Mouse (Mus musculus) embryo, embryonic 9.5 days (tissue): ENCODE measurements around the gene Flt3.

Source experiments
- DNase-seq: peaks from one replicate; pipeline ENCODE4 v3.0.0-alpha.2; 2017; ENCODE audit errors: extremely low spot score

Flt3 gene

DNA sequence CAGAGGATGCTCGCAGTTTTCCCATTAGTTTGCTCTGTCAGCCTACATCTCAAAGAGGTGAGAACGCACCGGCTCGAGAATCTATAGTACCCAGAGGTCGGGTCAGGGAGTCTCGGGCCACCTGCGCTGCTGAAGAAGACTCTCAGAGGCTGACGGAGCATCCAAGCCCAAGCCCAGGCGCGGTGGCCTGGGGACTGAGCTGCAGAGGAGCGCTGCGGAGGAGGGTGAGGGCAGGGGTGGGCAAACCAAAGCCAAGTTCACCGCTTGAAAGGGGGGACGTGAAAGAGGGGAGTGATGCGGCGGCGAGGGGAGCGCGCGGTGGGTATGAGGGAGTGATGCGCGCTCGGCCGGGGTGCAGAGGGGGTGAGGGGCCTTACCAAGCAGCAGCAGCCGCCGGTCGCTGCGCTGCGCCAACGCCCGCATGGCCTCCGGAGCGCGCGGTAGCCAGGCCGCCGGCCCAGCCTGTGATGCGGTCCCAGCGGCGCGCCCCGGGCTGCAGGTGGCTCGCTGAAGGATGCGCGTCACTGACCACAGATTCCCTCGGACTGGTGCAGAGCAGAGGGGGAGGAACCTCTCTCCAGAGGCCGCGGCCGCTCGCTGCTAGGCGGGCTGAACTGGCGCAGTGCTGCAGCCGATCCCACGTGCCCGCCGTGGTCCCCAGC, at the start of gene Flt3:
Gene Flt3, minus strand, starts transcription at position 647 of the 662 bp plus-strand sequence.
- DNase-seq: peak; percentile 53

DNA sequence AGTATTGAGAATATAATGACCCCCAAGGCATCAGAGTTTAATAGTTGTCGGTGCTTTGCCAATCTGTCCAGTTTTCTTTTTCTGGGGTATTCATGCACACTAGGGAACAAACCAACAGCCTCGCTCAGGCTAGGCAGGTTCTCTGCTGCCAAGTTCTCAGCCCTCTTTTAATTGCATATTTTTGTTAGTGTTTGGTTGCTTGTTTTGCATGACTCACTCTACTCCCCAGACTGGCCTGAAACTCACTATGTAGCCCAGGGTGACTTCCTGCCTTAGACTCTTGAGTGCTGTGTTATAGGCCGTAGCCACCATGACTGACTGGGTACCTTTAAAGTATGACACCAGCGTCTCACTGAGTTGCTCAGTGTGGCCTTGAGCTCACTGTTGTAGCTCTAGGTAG, 48.6 kb upstream of the Flt3 start:
- DNase-seq: no peak

DNA sequence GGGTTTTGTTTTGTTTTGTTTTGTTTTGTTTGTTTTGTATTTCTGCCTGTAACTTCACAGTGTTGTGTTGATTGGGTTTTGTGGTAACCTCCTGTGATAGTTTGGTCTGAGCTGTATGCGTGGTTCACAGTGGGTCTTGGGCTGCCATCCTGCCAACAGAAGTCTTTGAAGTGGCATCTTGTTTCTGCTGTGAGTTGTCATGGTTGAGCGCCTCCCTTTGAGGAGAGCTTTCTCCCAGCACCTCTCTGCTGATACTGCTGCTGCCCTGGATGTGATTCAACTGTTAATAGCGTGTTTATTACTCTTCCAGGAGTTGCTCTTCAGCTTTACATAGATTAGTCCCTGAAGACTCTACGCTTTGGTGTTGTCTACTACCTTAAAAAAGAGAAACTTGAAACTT, 48.2 kb upstream of the Flt3 start:
- no peak for DNase-seq

DNA sequence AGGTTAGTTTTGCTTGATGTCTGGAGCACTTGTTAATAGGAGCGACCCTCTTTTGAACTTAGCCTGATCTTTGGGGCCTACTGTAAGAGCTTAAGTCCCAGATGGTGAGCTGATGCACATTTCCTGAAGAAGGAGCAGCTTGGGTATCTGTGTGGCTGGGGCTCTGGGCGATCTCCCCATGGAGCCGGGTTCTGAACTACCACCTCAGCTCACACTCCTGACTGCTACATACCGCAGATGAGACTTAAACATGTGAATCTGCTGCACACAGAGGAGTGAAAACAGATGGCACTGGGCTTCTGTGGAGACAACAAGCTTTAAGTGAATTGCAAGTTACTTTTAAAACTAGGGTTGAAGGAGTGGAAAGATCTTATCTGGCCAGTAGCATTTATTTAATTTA, 45.0 kb upstream of the Flt3 start:
- no peak for DNase-seq

DNA sequence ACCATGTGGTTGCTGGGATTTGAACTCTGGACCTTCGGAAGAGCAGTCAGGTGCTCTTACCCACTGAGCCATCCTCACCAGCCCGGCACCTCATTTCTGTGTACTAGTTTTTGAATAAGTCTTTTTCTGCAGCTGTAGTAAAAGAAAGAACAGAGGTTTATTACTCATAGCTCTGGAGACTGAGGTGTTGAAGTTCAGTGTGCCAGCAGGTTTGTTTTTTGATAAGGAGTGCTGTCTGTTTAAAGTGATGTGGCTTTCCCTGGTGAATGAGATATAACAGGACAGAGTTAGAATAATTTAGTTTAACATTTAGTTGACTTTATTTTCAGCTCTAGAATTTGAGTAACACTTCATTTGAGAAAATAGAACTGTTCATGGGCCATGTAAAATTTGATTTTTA, 44.5 kb upstream of the Flt3 start:
- no peak for DNase-seq

DNA sequence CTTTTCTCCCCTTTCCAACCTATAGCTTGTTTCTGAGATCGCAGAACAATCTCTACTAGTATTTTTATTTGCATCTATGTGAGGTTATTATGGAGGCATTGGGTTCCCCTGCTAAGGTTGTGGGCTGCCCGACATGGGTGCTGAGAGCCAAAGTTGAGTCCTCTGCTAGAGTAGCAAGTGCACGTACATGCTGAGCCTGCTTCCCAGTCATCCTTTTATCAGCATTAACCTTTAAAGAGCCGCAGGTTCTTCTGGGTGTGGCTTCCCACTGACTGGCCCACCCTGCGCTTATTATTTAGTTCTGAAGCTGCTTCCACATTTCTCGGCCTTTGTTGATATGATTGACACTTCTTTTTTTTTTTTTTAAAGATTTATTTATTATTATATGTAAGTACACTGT, 44.0 kb upstream of the Flt3 start:
- no peak for DNase-seq

DNA sequence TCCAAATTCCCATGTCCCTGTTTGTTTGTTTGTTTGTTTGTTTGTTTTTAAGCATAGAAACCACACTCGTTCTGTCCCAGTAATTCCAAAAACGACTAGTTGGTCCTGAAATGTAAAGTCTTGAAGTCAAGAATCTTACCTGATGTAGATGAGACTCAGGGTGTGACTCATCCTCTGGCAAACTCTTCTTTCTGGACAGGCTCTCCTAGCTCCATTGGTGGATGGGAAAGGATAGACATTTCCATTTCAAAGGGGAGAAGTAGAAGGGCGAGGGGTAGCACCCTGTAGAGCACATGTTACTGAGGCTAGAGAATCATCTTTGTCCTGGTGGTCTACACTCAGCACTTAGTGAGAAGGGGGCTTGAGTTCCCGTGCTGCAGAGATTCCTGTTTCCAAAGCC, 42.5 kb upstream of the Flt3 start:
- DNase-seq: no peak

DNA sequence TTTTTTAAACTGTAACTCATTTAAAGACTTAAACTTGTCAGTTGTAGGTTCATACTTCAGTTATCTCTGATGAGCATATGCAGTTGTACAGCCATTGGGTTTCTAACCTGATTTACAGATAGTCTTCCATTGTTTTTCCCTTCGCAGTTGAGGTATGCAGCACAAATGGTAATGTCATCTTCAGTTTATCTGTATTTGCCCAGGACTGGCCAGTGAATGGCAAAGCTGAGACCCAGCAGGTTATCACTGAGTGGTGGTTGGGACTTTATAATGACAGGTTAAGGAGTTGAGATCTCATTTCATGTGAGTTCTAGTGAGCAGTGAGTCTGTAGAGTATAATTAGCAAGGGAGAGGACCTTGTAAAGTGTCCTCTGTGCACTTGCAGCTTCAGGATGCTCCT, 41.7 kb upstream of the Flt3 start:
- DNase-seq: no peak

DNA sequence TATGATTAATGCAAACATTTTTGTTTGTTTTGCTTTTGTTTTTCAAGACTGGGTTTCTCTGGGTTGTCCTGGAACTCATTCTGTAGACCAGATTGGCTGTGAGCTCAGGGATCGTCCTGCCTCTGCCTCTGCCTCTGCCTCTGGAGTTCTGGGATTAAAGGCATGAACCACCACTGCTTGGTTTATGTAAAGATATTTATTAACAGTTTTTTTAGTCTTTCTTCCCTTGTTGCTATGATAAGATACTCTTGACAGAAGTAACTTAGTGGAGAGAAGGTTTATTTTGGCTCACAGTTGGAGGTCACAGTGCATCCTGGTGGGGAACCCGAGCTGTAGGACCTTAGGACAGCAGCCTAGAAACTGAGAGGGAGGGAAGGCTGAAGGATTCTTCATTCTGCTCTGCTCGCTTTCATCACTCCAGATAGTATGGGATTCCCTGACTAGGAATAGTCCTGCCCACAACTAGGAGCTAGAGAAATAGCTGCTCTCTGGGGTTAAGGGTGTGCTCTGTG, 40.8 kb upstream of the Flt3 start:
- DNase-seq: no peak

DNA sequence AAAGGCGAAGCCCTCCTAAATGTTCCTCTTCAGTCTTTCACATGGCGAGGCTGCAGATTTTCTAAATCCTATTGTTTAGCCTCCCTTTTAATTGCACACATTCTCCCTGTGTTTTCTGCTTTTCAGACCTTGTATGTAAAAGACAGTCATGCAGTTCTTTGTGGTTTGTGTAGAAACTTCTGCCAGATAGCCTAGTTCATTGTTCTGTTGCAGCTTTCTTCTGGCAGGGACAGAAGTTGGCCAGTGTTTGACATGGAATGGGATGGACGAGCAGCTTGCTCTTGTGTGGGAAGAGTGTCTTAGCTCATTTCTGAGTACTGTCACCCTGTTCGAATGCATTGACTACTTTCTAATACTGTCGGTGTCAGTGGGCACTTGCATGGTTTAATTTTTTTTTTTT, 36.2 kb upstream of the Flt3 start:
- DNase-seq: no peak

DNA sequence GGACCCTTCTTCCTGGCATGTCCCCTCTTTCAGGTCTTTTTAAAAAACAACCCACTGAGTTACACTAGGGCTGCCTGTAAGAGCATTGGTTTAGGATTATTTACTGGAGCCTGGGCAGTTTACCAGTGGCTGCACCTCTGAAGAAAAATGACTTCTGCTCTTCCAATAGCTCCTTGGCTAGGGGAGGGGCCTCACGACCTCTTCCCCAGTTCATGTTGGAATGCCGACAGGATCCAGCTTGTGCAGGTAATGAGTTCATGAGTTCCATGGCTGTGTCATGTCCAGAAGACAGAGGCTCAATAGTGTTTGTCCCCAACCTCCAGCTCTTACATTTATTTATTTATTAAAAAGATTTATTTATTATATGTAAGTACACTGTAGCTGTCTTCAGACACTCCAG, 35.5 kb upstream of the Flt3 start:
- no peak for DNase-seq

DNA sequence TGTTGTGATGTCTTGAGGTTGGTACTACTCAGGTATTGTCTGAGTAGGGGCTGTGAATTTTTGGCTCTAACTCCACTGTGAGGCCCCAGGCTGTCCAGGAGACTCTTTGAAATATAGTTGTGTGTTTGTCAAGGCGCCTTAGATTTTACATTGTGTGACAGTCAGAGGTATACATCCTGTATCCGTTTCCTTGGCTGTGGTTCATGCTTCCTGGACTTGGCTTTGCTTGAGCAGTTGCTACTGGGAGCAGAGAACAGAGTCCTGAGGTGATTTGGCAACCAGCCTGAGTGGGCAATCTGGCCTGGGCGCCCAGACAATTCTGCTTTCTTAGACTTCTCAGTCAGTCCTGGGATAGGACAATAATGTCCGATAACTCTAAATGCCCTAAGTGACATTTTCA, 34.9 kb upstream of the Flt3 start:
- DNase-seq: no peak

DNA sequence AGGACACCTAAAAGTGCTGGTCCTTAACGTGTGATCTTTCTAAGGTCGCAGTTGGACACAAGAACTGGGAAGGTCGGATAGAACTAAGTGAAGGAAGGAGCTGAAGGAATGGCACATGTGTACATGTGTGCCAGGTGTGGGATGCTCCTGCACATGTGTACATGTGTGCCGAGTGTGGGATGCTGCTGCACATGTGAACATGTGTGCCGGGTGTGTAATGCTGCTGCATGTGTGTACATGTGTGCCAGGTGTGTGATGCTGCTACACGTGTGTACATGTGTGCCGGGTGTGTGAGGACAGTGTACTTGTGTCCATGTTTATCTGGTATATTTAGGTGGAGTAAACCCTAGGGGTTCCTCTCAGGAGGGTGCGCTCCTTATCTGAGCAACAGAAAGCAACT, 32.6 kb upstream of the Flt3 start:
- no peak for DNase-seq

DNA sequence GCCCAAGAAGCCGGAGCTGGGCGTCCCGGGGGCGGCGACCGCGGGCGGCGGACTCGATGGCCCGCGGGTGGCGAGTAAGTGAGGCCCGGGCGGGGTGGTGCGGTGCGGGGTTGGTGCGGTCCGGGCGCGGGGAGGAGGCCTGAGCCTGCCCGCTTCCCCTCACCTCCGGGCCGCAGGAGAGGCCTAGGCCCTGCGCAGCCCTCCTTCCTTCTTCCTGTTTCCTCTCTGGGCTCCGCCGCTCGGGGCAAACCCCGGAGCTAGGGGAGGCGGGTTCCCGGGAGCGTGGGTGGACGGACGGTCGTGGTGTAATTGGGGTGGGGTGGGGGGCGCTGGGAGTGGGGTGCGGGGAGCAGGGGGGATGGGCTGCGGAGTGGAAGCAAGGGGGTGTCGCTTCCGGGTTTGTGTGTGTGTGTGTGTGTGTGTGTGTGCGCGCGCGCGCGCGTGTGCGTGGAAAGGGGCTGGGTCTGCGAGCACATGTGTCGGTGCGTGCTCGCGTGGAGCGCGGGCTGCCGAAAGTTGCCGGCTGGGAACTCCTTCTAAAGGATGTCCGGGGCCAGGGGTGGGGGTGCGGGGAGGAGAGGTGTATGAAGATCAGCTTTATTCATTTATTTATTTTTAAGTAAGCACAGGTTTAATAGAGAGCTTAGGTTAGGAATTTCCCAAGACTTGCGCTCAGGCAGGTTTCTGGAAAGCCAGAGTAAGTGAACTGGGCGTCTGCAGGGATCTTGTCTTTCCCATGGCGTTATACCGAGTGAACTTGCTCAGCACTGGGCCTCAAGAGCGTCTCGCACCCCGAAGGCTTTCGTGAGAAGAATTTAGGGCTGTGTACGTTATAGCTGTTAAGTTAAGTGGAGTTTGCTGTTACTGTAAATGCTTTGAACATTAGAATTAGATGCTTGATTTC, 30.9 kb upstream of the Flt3 start:
- peak; percentile 69 for DNase-seq

DNA sequence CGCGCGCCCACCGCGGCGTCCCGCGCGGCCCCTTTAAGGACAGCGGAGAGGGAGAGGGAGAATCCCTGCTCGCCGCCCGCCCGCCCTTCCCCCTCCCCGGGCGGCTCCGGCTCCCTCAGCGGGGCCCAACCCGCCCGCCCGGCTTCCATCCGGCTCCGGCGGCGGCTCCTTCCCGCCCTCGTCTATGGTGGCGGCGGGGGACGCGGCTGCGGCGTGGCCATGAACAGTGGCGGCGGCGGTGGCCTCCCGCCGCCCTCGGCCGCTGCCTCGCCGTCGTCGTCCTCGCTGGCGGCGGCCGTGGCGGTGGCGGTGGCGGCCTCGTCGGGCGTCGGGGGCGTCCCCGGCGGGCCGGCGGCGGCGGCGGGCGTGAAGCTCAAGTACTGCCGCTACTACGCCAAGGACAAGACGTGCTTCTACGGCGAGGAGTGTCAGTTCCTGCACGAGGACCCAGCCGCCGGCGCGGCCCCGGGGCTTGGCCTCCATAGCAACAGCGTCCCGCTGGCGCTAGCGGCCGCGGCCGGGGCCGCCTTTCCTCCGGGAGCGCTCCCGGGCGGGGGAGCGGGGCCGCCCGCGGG, 30.2 kb upstream of the Flt3 start:
- DNase-seq: no peak

DNA sequence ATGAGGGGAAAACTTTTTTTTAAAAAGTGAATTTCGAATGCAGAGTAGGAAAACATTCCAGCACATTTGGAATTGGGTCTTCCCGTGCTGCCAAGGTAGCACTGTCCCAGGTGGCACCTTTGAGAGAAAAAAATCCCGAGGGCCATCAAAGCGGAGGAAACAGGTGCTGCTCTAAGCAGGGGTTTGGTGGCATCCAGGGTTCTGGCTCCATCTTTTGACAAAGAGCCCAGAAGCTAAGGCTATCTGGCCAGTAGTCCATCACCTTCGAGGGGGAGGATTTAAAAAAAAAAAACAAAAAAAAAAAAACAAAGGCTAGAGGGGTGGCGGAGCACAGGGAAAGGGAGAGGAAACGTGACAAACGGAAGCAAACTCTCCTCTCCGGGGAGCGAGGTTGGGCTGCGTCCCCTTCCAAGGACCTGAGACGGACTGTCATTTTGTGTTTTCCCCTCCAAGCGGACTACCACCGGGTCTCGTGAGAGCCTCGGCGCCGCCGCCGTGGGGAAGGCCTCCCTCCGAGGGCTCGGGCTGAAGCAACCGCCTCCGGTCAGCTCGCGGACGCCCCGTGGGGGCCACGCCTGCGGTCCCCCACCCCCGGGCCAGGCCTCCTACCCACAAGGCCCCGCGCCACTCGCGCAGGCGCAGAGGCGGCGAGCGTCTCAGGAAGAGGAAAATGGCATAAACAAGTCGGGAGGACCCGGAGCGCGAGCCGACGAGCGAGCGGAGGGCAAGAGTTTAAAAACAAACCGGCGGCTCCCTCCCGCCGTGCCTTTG, 29.4 kb upstream of the Flt3 start, which contains the start of gene Pan3:
Gene Pan3, plus strand, starts transcription at position 627 of the 771 bp plus-strand sequence.
- peak; percentile 94 for DNase-seq

DNA sequence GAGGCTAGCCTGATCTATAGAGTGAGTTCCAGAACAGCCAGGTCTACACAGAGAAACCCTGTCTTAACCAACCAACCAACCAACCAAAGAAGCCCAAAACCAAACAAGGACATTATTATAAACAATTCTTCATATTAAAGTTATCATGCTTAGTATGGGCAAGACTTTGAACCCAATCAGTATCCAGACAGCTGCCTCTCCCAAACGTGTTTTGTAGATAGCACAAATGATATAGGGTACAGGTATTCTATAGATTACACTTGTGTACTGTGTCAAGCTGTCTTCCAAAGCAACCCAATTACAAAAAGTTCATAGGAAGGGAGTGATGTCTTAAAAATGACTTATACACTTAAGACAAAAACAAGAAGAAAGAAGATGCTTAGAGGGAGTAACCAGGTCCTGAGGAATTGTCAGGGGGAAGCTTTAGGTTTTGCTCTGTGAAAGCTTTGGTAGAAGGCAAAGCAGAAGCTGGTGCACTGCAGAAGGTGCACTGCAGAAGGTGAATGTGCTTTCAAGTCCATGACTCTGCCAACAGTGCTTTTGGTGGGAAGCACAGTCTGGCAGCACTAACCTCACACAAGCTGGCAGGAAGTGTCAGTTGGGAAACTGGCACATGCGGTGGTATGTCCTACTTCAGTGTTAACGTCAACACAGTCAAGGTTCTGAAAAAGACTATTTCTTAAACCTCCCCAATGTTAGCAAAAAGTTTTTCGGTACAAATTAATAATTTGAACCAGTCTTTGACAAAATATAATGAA, 25.9 kb upstream of the Flt3 start:
- no peak for DNase-seq

DNA sequence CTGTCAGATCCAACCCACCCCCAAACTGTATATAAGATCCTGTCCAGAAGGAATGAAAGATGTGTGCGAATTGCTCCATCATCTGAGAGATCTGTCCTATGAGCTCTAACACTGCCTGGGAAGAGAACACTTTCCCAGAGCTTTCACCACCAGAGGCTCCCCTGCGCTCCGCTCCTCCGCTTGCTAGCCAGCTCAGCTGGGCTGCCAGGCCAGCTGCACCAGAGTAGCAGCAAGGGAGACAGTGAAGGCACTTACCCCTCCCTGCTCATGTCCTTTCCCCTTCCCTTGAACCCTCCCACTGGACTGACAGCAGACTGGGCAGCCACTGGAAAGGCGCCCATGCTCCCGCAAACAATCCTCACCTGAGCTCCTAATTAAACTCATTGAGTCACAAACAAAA, 23.3 kb upstream of the Flt3 start:
- DNase-seq: no peak

DNA sequence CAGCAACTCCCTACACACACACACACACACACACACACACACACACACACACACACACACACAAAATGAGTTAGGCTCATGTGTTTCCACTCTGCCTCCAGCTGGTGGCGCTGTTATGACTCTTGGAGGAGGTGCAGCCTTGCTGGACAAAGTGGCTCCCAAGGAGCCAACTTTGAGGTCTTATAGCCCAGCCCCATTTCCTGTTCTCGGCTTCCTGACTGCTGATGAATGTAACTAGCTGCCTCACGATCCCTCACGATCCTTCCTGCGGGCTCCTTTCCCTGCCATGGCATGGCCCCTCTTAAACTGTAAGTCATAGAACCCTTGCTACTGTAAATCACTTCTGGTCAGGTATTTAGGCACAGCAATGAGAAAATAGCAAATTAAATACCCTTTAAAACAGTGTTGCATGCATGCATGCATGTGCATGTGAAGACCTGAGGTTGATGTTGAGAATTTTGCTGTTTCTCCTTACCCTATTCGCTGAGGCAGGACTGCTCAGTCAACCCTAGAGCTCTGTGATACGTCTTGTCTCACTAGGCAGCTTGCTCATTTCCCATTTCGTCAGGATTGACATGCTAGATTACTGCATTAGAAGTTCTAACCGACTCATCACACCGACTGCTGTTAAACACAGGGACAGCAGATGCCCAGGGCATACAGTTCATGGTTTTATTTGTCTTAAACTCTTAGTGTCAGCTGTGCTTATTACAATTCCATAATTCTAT, 18.3 kb upstream of the Flt3 start:
- DNase-seq: no peak

DNA sequence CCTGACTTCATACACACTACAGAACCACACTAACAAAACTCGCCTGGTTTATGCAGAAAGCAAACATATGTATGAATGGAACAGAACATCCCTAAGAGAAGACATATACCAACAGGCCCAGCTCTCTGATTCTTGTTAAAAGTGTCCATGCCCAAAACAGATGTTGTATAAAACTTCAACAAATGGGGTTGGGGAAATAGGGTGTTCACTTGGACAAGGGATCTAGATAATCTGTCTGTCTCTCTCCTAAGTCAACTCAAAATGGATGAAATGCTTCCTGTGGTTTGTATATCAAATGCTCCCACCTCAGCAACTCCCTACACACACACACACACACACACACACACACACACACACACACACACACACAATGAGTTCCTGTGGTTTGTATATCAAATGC, 17.7 kb upstream of the Flt3 start:
- no peak for DNase-seq

DNA sequence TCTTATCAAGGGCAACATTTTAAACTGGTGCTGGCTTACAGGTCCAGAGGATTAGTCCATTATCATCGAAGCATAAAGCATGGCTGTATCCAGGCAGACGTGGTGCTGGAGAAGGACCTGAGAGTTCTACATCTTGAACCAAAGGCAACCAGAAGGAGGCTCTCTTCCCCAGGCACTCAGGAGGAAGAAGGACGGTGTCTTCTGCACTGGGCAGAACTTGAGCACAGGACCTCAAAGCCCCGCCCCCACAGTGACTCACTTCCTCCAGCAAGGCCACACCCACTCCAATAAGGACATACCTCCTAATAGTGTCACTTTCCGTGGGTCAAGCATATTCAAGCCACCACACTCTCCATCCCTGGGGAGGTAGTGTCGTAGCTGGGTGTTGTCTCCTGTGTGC, 10.3 kb upstream of the Flt3 start:
- no peak for DNase-seq
